Mouse (Mus musculus) testis, adult 2 months (tissue): ENCODE data around the gene Trim25.
A peak's percentile ranks its signal among the peaks of the same experiment; 100 is the strongest.

Experiments used
- CTCF ChIP-seq: fragments of 200-500 bp; IDR thresholded peaks from 2 replicates; pipeline ENCODE4 v1.5.1; 2012; ENCODE audit warnings: low read depth, mild to moderate bottlenecking, inconsistent platforms, low read length, moderate library complexity; ENCODE audit not compliant: control insufficient read depth, insufficient read depth, insufficient replicate concordance
- POLR2A ChIP-seq: fragments of 200-500 bp; IDR thresholded peaks from 2 replicates; pipeline ENCODE4 v1.6.1; 2012; ENCODE audit warnings: low read depth, mild to moderate bottlenecking, inconsistent platforms, low read length, moderate library complexity; ENCODE audit not compliant: control insufficient read depth

DNA sequence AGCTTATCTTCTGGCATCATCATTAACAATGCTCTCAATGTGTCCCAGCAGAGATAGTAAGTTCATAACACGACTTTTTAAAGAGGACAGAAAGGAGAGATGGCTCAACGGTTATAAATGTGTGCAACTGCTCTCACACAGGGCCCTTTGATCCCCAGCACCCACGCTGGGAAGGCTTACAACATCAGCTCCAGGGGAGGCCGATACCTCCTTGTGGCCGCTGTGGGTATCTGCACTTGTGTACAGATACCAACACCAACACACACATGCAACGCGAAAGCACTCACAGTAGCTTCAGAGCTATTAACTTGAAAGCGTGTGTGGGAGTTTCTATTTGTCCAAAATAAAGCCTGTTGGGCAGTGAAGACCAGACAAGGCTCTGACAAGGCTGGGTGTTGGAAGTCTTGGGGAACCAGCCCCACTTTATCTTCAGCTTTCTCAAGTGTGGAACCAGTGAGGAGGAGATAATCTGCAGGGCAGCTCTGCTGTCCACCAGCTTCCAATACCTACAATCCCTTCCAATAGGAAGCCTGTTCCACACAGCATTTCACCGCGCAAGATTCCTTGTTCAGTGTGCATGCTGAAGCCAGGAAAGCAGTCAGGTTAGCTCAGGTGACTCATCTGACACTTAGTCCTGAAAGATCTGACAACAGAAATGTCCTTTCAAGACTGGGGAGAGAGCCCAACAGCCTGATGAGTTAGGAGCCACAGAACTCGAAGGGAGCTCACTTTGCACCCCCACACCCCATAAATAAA lies 59.5 kb downstream of the Trim25 start:
- TF ChIP-seq POLR2A (no peak), CTCF (peak; percentile 29; the same call in 1 of the 2 replicates)
